Mouse (Mus musculus): ENCODE data around the gene Sox13.

Gene Sox13

DNA sequence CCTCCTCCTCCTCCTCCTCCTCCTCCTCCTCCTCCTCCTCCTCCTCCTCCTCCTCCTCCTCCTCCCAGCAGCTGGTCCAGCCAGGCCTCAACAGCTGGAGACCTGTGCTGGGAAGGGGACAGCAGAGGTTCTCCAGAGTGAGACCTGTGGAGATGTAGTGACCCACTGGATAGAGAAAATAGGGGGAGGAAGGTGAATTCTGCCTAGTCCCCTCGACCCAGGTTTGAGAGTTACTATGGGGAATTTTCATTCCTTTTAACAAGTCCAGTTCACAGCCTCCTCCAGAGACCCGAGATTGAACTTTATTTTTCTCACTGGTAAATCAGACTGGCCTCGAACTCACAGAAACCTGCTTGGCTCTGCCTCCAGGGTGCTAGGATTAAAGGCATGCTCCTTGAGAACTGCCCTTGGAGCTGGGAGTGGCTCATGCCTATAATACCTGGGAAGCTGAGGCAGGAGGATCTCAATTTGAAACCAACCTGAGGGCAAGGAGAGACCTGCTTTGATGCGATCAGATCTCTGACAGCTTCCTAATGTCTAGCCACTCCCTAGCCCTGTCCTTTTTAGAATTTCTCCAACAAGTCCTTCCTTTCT is 467 bp upstream of the Sox13 start:
- DNase-seq (ENCODE audit: low spot score): no peak

DNA sequence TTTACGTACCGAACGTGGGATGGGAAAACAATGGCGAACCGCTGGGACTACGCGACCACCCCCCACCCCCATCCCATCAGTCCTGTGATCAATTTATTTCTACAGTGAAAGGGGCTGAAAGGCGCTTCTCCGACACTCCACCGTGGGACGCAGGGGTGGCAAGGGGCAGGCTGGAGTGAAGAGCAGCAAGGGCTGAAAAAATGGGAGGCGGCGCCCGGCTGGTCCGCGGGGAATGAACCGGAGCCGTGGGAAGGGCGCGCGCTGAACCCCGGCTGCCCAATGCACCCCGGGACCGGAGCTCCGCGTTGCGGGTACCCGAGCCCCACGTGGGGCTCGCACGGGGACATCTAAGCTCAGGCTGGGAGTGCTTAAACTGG is 1.0 kb downstream of the Sox13 start:
- no peak for DNase-seq (ENCODE audit: low spot score)

DNA sequence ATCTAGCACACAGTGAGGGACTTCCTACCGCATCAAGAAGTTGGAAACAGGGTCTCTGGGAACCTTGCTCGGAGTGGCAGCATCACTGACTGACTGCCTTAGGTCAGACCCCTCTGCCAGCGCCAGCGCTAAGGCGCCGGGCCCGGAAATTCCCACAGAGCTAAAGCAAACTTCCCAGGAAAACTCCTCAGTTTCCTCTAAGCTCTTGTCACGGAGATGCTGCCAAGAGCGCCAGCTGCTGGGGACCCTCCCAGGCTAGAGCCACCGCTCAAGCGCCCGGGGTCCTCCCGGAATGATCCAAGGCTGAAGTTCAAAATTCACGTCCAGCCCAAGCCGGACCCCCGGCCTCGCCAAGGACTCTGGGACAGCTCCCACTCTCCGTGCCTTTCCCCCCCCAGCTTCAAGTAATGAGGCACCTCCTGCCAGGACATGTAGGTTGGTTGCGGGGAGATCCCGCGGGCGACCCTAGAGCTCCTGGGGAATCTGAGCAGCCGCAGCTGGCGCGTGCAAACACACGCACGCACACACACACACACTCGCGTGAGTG is 1.5 kb downstream of the Sox13 start:
- peak; percentile 64 for DNase-seq (ENCODE audit: low spot score)

DNA sequence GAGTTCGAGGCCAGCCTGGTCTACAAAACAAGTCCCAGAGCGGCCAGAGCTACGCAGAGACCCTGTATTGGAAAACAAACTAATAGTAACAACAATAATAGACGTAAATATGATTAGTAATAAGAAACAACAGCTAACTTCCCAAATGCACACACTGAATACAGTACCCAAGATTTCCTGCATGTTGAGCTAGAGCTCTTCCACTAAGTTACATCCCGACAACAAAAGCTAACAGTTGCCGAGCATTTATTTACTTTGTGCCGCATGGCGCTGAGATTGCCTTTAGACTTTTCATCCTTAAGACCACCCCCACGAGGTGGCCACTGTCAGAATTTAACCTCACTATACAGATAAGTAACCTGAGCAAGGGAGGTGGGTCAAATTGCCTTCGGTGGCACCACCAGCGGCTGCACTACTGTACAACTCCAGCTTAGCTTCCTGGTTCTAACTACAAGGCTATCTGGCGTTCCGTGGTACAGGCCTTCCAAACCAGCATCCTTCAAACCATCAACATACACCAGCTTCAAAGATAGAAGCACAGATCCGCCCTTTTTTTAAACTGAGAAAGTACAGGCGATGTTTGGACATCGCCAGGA is 2.1 kb downstream of the Sox13 start:
- DNase-seq (ENCODE audit: low spot score): no peak

GRCm38 (mm10) chr1:133421061-133421460 is 3.1 kb downstream of the Sox13 start:
- no peak for DNase-seq (ENCODE audit: low spot score)

DNA sequence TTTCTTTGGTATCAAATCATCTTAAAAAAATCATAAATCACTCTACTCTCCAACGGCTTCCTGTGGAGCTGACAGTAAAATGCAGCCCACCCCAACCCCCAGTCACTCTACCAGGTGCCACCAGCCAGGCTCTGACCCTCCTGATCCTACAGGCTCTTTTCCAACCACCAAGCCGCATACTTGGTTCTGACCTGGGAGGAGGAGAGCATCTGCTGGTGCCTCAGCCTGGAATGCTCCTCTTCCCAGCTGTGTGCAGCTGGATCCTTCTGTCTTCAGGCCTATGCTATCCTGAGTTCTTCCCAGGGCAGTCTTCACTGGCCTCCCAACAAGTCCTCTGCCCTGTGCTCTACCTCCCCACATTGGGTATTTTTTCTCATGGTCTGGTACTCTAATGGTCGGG is 3.7 kb downstream of the Sox13 start:
- DNase-seq (ENCODE audit: low spot score): no peak

GRCm38 (mm10) chr1:133419178-133419834 is 4.9 kb downstream of the Sox13 start:
- DNase-seq (ENCODE audit: low spot score): no peak

GRCm38 (mm10) chr1:133418164-133418800 is 5.9 kb downstream of the Sox13 start:
- no peak for DNase-seq (ENCODE audit: low spot score)

GRCm38 (mm10) chr1:133417539-133417938 is 6.6 kb downstream of the Sox13 start:
- DNase-seq (ENCODE audit: low spot score): no peak

- no peak for DNase-seq (ENCODE audit: low spot score)
Observed at GRCm38 (mm10) chr1:133417113-133417512, 7.1 kb downstream of the Sox13 start.

- DNase-seq (ENCODE audit: low spot score): no peak
Observed at GRCm38 (mm10) chr1:133416472-133416871, 7.7 kb downstream of the Sox13 start.

GRCm38 (mm10) chr1:133415505-133415904 is 8.7 kb downstream of the Sox13 start:
- no peak for DNase-seq (ENCODE audit: low spot score)

- DNase-seq (ENCODE audit: low spot score): no peak
Observed at GRCm38 (mm10) chr1:133415086-133415485, 9.1 kb downstream of the Sox13 start.

DNA sequence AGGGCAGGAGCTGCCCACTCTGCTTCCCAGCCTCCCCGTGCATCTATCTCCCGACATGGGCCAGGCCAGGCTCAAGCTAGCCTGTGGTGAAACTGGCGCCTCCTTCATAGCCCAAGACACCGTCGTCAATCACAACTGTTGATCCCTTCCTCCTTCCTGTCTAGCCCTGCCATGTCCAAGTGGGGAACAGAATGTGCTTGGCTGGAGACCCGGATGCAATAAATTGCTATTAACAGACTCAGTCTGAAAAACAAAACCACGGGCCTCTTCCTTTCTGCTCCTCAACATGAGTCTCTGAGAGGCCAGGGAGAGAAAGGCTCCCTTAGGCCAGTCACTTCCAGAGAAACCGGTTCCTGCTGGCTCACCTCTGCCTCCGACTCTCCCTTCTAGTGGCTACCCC is 11.2 kb downstream of the Sox13 start:
- peak; percentile 35 for DNase-seq (ENCODE audit: low spot score)

- DNase-seq (ENCODE audit: low spot score): peak; percentile 44
Observed at GRCm38 (mm10) chr1:133411506-133412147, 12.6 kb downstream of the Sox13 start.

GRCm38 (mm10) chr1:133409786-133410185 is 14.4 kb downstream of the Sox13 start:
- DNase-seq (ENCODE audit: low spot score): no peak

GRCm38 (mm10) chr1:133408880-133409516 is 15.2 kb downstream of the Sox13 start:
- peak; percentile 94 for DNase-seq (ENCODE audit: low spot score)

DNA sequence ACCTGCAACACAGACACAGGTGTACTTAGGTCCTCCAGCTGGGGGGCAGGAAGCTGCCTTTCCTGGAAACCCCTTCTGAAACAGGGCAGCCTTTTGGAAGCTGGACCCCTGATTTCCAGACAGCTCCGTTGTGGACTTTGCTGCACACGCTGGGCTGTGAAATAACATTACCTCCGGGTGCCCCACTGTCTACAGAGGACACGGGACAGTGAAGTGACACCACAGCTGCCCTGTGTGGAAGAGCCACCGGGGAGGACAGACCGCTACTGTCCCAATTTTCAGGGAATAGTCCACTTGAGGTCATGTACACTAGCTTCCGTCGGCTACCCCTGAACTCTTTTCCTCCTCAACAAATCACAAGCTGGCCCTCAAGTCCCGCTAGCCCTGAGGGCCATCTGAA is 15.9 kb downstream of the Sox13 start:
- no peak for DNase-seq (ENCODE audit: low spot score)

GRCm38 (mm10) chr1:133407436-133407835 is 16.7 kb downstream of the Sox13 start:
- DNase-seq (ENCODE audit: low spot score): peak; percentile 72

- DNase-seq (ENCODE audit: low spot score): no peak
Observed at GRCm38 (mm10) chr1:133406614-133407013, 17.6 kb downstream of the Sox13 start.

DNA sequence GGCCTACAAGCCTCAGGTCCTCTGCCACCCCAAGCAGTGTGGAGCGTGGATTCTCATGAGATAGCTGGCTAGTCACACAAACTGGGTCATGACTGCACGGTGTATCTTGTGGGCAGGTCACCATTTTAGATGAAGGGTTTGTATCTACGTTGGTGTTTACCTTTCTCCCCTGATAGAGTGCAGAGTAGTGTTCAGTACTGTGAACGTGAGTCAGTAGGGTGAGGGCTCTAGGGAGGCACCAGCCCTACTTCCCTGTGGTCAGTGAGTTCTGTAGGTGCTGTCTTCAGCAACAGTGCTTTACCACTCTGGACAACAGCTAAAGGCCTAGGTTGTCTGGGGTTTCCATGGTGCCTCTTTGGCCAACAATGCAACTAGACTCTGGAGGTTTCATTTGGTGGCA is 20.2 kb downstream of the Sox13 start:
- DNase-seq (ENCODE audit: low spot score): no peak

Data from embryo, embryonic 10 days (tissue).